Mouse (Mus musculus) kidney, embryonic 15.5 days (tissue): ENCODE results near the gene Mycbpap. TPM values are rescaled to one million over a fixed set of nuclear protein-coding genes. Genes with fewer than 3 reads are reported as not detected.

Experiments used
- ATAC-seq: fragments of 200-750 bp; cut with Nextera tagmentation; replicated peaks from 2 replicates; pipeline ENCODE4 v1.8.0; 2017; ENCODE audit warnings: moderate TSS enrichment; ENCODE audit not compliant: low FRiP score
- H3K27ac ChIP-seq: fragments of 300-500 bp; sonication (generic); 2 replicates; pipeline ENCODE4 v1.5.1; 2015; ENCODE audit warnings: mild to moderate bottlenecking, inconsistent platforms
- H3K27me3 ChIP-seq: fragments of 300-500 bp; sonication (generic); 2 replicates; pipeline ENCODE4 v1.6.1; 2015; ENCODE audit warnings: inconsistent platforms
- H3K36me3 ChIP-seq: fragments of 300-500 bp; sonication (generic); 2 replicates; pipeline ENCODE4 v1.6.1; 2015; ENCODE audit warnings: inconsistent platforms
- H3K4me1 ChIP-seq: fragments of 300-500 bp; sonication (generic); 2 replicates; pipeline ENCODE4 v1.6.1; 2015; ENCODE audit warnings: inconsistent platforms
- H3K4me2 ChIP-seq: fragments of 300-500 bp; sonication (generic); 2 replicates; pipeline ENCODE4 v1.6.1; 2015; ENCODE audit warnings: moderate library complexity, mild to moderate bottlenecking, inconsistent platforms
- H3K4me3 ChIP-seq: fragments of 300-500 bp; sonication (generic); replicated peaks from 2 replicates; pipeline ENCODE4 v1.5.1; 2015; ENCODE audit warnings: mild to moderate bottlenecking, inconsistent platforms
- H3K9ac ChIP-seq: fragments of 300-500 bp; sonication (generic); 2 replicates; pipeline ENCODE4 v1.6.1; 2015; ENCODE audit warnings: mild to moderate bottlenecking, inconsistent platforms
- H3K9me3 ChIP-seq: fragments of 300-500 bp; sonication (generic); replicated peaks from 2 replicates; pipeline ENCODE4 v1.6.1; 2016; ENCODE audit warnings: inconsistent platforms
- WGBS: fragments of 180-500 bp; shearing (Covaris S2); methylation state at CpG from one replicate; pipeline ENCODE4 v1.1.7; 2015; ENCODE audit warnings: mixed read lengths; 5-methylcytosine and 5-hydroxymethylcytosine counted together
- polyA plus RNA-seq: library from polyadenylated mRNA; unstranded; fragments of >200 nt; fragmentation: Nextera tagmentation; extraction: Ambion mirVana; gene quantifications from 2 replicates; pipeline ENCODE4 v1.2.1, GENCODE M21; 2015

Gene Mycbpap
- polyA plus RNA-seq, 1 experiment from 2014 or later: 3.6 TPM

- H3K4me2 ChIP-seq: no peak overlapping the region
- H3K27ac ChIP-seq: no peak overlapping the region
- peaks cover 74% of the 10 kb centered on the region for H3K4me1 ChIP-seq
- WGBS: 32% methylated on average over 2 of the region's 2 CpGs
- ATAC-seq: no peak
- H3K9me3 ChIP-seq: no peaks in the 10 kb centered on the region
- peaks cover 10% of the 10 kb centered on the region; the same call in 1 of the 2 replicates for H3K36me3 ChIP-seq
- no peak overlapping the region for H3K9ac ChIP-seq
- no peaks in the 10 kb centered on the region for H3K27me3 ChIP-seq
- H3K4me3 ChIP-seq: no peak overlapping the region
Observed at GRCm38 (mm10) chr11:94464170-94464569, 57.4 kb downstream of the Mycbpap start.

GRCm38 (mm10) chr11:94461856-94462255, 59.7 kb downstream of the Mycbpap start:
- H3K36me3 ChIP-seq: peaks cover 23% of the 10 kb centered on the region; the same call in 1 of the 2 replicates
- 63% methylated on average over 11 of the region's 11 CpGs for WGBS

GRCm38 (mm10) chr11:94457001-94457400, 64.5 kb downstream of the Mycbpap start:
- Histone ChIP-seq H3K27me3 (no peaks in the 10 kb centered on the region), H3K4me2 (no peak overlapping the region), H3K4me3 (no peak overlapping the region), H3K9ac (no peak overlapping the region), H3K36me3 (peaks cover 20% of the 10 kb centered on the region; the same call in 1 of the 2 replicates), H3K4me1 (peaks cover 53% of the 10 kb centered on the region), H3K9me3 (no peaks in the 10 kb centered on the region), H3K27ac (no peak overlapping the region)
- 78% methylated on average over 15 of the region's 15 CpGs for WGBS
- no peak for ATAC-seq

More at GRCm38 (mm10) chr11:94461856-94462255, 59.7 kb downstream of the Mycbpap start:
- Histone ChIP-seq H3K9me3 (no peaks in the 10 kb centered on the region), H3K4me1 (peaks cover 64% of the 10 kb centered on the region), H3K27ac (no peak overlapping the region), H3K4me2 (no peak overlapping the region), H3K27me3 (no peaks in the 10 kb centered on the region), H3K4me3 (no peak overlapping the region), H3K9ac (no peak overlapping the region)
- ATAC-seq: peak; percentile 54; the same call in 1 of the 2 replicates

- no peaks in the 10 kb centered on the region for H3K27me3 ChIP-seq
- 72% methylated on average over 3 of the region's 3 CpGs for WGBS
- no peak overlapping the region for H3K4me3 ChIP-seq
- peaks cover 49% of the 10 kb centered on the region for H3K4me1 ChIP-seq
- no peak overlapping the region for H3K27ac ChIP-seq
- H3K36me3 ChIP-seq: peaks cover 18% of the 10 kb centered on the region; the same call in 1 of the 2 replicates
- H3K9ac ChIP-seq: no peak overlapping the region
- no peak overlapping the region for H3K4me2 ChIP-seq
- ATAC-seq: no peak
- H3K9me3 ChIP-seq: no peaks in the 10 kb centered on the region
Observed at GRCm38 (mm10) chr11:94456347-94456746, 65.2 kb downstream of the Mycbpap start.

- H3K9me3 ChIP-seq: no peaks in the 10 kb centered on the region
- WGBS: 74% methylated on average over 10 of the region's 10 CpGs
- no peaks in the 10 kb centered on the region for H3K27me3 ChIP-seq
Observed at GRCm38 (mm10) chr11:94455161-94455820, 66.3 kb downstream of the Mycbpap start.

GRCm38 (mm10) chr11:94454756-94455155, 66.8 kb downstream of the Mycbpap start:
- H3K27me3 ChIP-seq: no peaks in the 10 kb centered on the region
- H3K4me1 ChIP-seq: peaks cover 50% of the 10 kb centered on the region
- H3K36me3 ChIP-seq: peaks cover 18% of the 10 kb centered on the region; the same call in 1 of the 2 replicates
- H3K9ac ChIP-seq: no peak overlapping the region
- 56% methylated on average over 5 of the region's 5 CpGs for WGBS
- no peaks in the 10 kb centered on the region for H3K9me3 ChIP-seq
- H3K4me3 ChIP-seq: no peak overlapping the region
- H3K27ac ChIP-seq: no peak overlapping the region
- no peak for ATAC-seq
- H3K4me2 ChIP-seq: no peak overlapping the region

More at GRCm38 (mm10) chr11:94455161-94455820, 66.3 kb downstream of the Mycbpap start:
- Histone ChIP-seq H3K4me2 (no peak overlapping the region), H3K36me3 (peaks cover 18% of the 10 kb centered on the region; the same call in 1 of the 2 replicates), H3K27ac (no peak overlapping the region), H3K9ac (no peak overlapping the region), H3K4me1 (peaks cover 50% of the 10 kb centered on the region), H3K4me3 (no peak overlapping the region)
- 0 out of 2 replicates have a peak, but pooled peaks have one; percentile 27 for ATAC-seq

Other genes with a start within 250 kb of the Mycbpap start
- not detected in 2 replicates for gene Gm21885, start 239.9 kb downstream of the Mycbpap start, polyA plus RNA-seq
- gene Luc7l3, start 199.8 kb downstream of the Mycbpap start, polyA plus RNA-seq: 127 and 131 TPM in 2 replicates
- gene Ankrd40, start 193.7 kb downstream of the Mycbpap start, polyA plus RNA-seq: 14.8 and 15.4 TPM in 2 replicates
- 3.4 and 6.0 TPM in 2 replicates for gene Abcc3, start 128.7 kb downstream of the Mycbpap start, polyA plus RNA-seq
- gene Cacna1g, start 47.5 kb downstream of the Mycbpap start, polyA plus RNA-seq: 8.5 and 9.9 TPM in 2 replicates
- gene Spata20, start 35.6 kb downstream of the Mycbpap start, polyA plus RNA-seq: 0.05 and 0.19 TPM in 2 replicates
- gene Epn3, start 21.8 kb downstream of the Mycbpap start, polyA plus RNA-seq: 16.5 and 18.4 TPM in 2 replicates
- gene Rsad1, start 27.5 kb upstream of the Mycbpap start, polyA plus RNA-seq: 4.0 and 5.6 TPM in 2 replicates
- 0.23 and 1.1 TPM in 2 replicates for gene Chad, start 43.3 kb upstream of the Mycbpap start, polyA plus RNA-seq
- gene Acsf2, start 80.1 kb upstream of the Mycbpap start, polyA plus RNA-seq: 7.9 and 8.9 TPM in 2 replicates
- 204 and 215 TPM in 2 replicates for gene Lrrc59, start 108.0 kb upstream of the Mycbpap start, polyA plus RNA-seq
- gene Mrpl27, start 132.0 kb upstream of the Mycbpap start, polyA plus RNA-seq: 148 and 154 TPM in 2 replicates
- gene Eme1, start 132.2 kb upstream of the Mycbpap start, polyA plus RNA-seq: 25.9 and 27.1 TPM in 2 replicates
- gene Xylt2, start 155.8 kb upstream of the Mycbpap start, polyA plus RNA-seq: 20.3 and 22.4 TPM in 2 replicates
- 0.53 and 0.63 TPM in 2 replicates for gene Gm11541, start 182.8 kb upstream of the Mycbpap start, polyA plus RNA-seq
- 0.41 and 0.47 TPM in 2 replicates for gene Cdc34b, start 220.0 kb upstream of the Mycbpap start, polyA plus RNA-seq